Mouse (Mus musculus) embryonic facial prominence, embryonic 10.5 days (tissue): Measurements from ENCODE around the gene Fkbp9. TPM values are rescaled to one million over a fixed set of nuclear protein-coding genes. Genes with fewer than 3 reads are reported as not detected.

ENCODE experiments used
- DNase-seq: peaks from one replicate; pipeline ENCODE4 v3.0.0-alpha.2; 2017; ENCODE audit warnings: low spot score
- H3K27ac ChIP-seq: fragments of 300-500 bp; sonication (generic); replicated peaks from 2 replicates; pipeline ENCODE4 v1.5.1; 2016; ENCODE audit warnings: mild to moderate bottlenecking
- H3K27me3 ChIP-seq: fragments of 300-500 bp; sonication (generic); replicated peaks from 2 replicates; pipeline ENCODE4 v1.6.1; 2016; ENCODE audit warnings: low read depth, mild to moderate bottlenecking; ENCODE audit not compliant: poor library complexity, severe bottlenecking
- H3K36me3 ChIP-seq: fragments of 300-500 bp; sonication (generic); replicated peaks from 2 replicates; pipeline ENCODE4 v1.6.1; 2016; ENCODE audit warnings: mild to moderate bottlenecking, moderate library complexity
- H3K4me1 ChIP-seq: fragments of 300-500 bp; sonication (generic); 2 replicates; pipeline ENCODE4 v1.6.1; 2016
- H3K4me3 ChIP-seq: fragments of 300-500 bp; sonication (generic); 2 replicates; pipeline ENCODE4 v1.5.1; 2016; ENCODE audit warnings: mild to moderate bottlenecking, moderate library complexity
- H3K9me3 ChIP-seq: fragments of 300-500 bp; sonication (generic); 2 replicates; pipeline ENCODE4 v1.6.1; 2016; ENCODE audit warnings: mild to moderate bottlenecking
- WGBS: fragments of 180-500 bp; shearing (Covaris S2); methylation state at CpG from one replicate; pipeline ENCODE4 v1.1.7; 2016; 5-methylcytosine and 5-hydroxymethylcytosine counted together
- polyA plus RNA-seq: library from polyadenylated mRNA; unstranded; fragments of >200 nt; fragmentation: Nextera tagmentation; extraction: Ambion mirVana; gene quantifications from 2 replicates; pipeline ENCODE4 v1.2.1, GENCODE M21; 2016

The Fkbp9 gene
- 72.8 and 73.9 TPM in 2 replicates for polyA plus RNA-seq

GRCm38 (mm10) chr6:56831697-56832406, at the start of gene Fkbp9:
Gene Fkbp9, plus strand, starts transcription at chr6:56832059.
- Histone ChIP-seq H3K4me3 (peak within 1 kb of the TSS; percentile 75), H3K9me3 (no peaks in the 10 kb centered on the region), H3K36me3 (peaks cover 21% of the 10 kb centered on the region), H3K27me3 (no peaks in the 10 kb centered on the region), H3K4me1 (peaks cover 14% of the 10 kb centered on the region), H3K27ac (peak within 1 kb of the TSS; percentile 91)
- peak; percentile 90 for DNase-seq
- under 1% methylated on average over 58 of the region's 58 CpGs for WGBS

DNA sequence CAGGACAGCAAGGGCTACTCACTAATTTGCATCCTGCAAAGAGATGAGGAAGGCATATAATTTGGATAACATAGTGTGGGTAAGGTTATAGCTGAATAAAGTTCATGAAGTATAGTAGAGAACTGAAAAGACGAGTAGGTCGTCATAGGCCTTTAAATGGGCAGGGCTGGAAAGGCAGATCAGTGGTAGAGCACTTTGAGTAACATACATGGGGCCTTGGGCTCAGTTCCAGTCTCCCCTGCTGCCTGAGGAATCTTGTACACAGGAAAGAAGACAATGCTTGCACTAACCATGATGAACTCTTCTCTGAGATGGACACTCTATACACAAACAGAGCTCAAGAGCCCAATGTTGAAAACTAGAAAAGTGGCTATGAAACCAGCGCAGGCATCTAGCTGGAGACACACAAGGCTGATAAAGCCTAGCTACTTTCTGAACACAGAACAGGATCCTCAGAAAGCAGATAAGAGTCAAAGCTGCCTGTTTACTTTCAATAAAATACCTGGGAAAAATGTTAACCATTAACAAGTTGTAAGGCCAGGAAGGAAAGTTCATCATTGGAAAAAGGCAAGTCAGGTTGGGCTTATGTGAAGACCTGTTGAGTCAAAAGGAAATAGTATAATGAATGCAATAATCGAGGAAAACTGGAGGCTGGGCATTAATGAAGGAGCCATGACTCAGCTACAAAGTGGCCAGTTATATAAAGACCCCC, 48.1 kb upstream of the Fkbp9 start:
- no peak for DNase-seq
- Histone ChIP-seq H3K9me3 (no peaks in the 10 kb centered on the region), H3K36me3 (peaks cover 96% of the 10 kb centered on the region), H3K4me1 (no peaks in the 10 kb centered on the region), H3K27me3 (no peaks in the 10 kb centered on the region), H3K4me3 (no peak overlapping the region), H3K27ac (no peak overlapping the region)
- WGBS = 90% methylated on average over 4 of the region's 4 CpGs

GRCm38 (mm10) chr6:56785068-56785467, 46.8 kb upstream of the Fkbp9 start:
- no peaks in the 10 kb centered on the region for H3K9me3 ChIP-seq
- no peak for DNase-seq
- 88% methylated on average over 5 of the region's 5 CpGs for WGBS
- H3K4me3 ChIP-seq = no peak overlapping the region
- no peaks in the 10 kb centered on the region for H3K4me1 ChIP-seq
- H3K36me3 ChIP-seq = peaks cover 91% of the 10 kb centered on the region
- no peak overlapping the region for H3K27ac ChIP-seq
- H3K27me3 ChIP-seq = no peaks in the 10 kb centered on the region

DNA sequence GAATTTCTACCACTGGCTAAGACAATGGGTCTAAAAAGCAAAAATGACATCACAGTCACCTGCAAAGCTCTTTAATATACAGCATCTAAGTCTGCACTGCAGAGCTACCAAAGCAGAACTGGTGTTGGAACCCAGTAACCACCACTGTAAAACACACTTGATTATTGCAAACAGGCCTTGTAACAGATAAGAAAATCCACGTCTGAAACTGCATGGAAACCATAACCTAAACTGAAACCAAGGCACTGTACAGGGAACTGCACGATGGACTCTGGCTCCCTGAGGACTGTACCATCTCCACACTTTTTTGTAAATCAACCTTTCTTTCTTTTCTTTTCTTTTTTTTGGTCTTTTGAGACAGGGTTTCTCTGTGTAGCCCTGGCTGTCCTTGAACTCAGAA, 44.2 kb upstream of the Fkbp9 start:
- WGBS = 93% methylated on average over 2 of the region's 2 CpGs
- H3K27ac ChIP-seq = no peak overlapping the region
- H3K27me3 ChIP-seq = no peaks in the 10 kb centered on the region
- no peak for DNase-seq
- peaks cover 85% of the 10 kb centered on the region for H3K36me3 ChIP-seq
- no peaks in the 10 kb centered on the region for H3K4me1 ChIP-seq
- no peak overlapping the region for H3K4me3 ChIP-seq
- no peaks in the 10 kb centered on the region for H3K9me3 ChIP-seq

GRCm38 (mm10) chr6:56789336-56789735, 42.5 kb upstream of the Fkbp9 start:
- H3K36me3 ChIP-seq = peaks cover 84% of the 10 kb centered on the region
- 84% methylated on average over 3 of the region's 3 CpGs for WGBS

DNA sequence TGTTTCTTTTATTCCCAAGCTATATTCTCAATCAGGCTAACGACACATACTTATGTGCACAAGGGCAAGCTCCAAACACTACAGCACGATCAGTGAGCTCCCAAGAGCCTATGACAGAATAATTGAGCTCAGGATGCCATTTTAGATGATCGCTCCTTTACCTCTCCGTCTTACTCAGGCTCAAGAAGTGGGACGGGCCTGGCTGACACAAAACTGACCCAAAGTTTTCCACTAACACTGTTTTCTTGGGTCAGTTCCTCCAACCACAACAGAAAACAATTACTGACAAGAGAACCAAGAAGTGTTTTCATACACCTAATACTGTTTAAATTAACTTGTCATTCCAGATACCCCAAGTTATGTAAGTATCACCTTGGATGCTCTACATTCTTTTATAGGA, 37.0 kb upstream of the Fkbp9 start:
- H3K9me3 ChIP-seq = no peaks in the 10 kb centered on the region
- DNase-seq = no peak
- no peak overlapping the region for H3K27ac ChIP-seq
- H3K4me3 ChIP-seq = peak overlapping the region; percentile 86; the same call in 1 of the 2 replicates
- peaks cover 33% of the 10 kb centered on the region for H3K36me3 ChIP-seq
- WGBS = 92% methylated on average over 5 of the region's 5 CpGs
- H3K27me3 ChIP-seq = no peaks in the 10 kb centered on the region
- H3K4me1 ChIP-seq = peaks cover 22% of the 10 kb centered on the region

More at GRCm38 (mm10) chr6:56789336-56789735, 42.5 kb upstream of the Fkbp9 start:
- DNase-seq = no peak
- no peaks in the 10 kb centered on the region for H3K27me3 ChIP-seq
- no peak overlapping the region for H3K4me3 ChIP-seq
- H3K9me3 ChIP-seq = no peaks in the 10 kb centered on the region
- H3K27ac ChIP-seq = no peak overlapping the region
- H3K4me1 ChIP-seq = no peaks in the 10 kb centered on the region

- Histone ChIP-seq H3K4me3 (peak overlapping the region; percentile 86), H3K27me3 (no peaks in the 10 kb centered on the region), H3K9me3 (no peaks in the 10 kb centered on the region), H3K27ac (peak overlapping the region; percentile 99), H3K36me3 (peaks cover 27% of the 10 kb centered on the region), H3K4me1 (peaks cover 22% of the 10 kb centered on the region)
- WGBS = 14% methylated on average over 8 of the region's 8 CpGs
- DNase-seq = no peak
These were observed 35.6 kb upstream of the Fkbp9 start for GRCm38 (mm10) chr6:56796232-56796631.

GRCm38 (mm10) chr6:56796668-56797141, 35.2 kb upstream of the Fkbp9 start:
- Histone ChIP-seq H3K36me3 (peaks cover 23% of the 10 kb centered on the region), H3K27ac (peak overlapping the region; percentile 99), H3K9me3 (no peaks in the 10 kb centered on the region), H3K4me1 (peaks cover 22% of the 10 kb centered on the region), H3K27me3 (no peaks in the 10 kb centered on the region), H3K4me3 (peak overlapping the region; percentile 86)
- DNase-seq = peak; percentile 57
- WGBS = under 1% methylated on average over 16 of the region's 16 CpGs

GRCm38 (mm10) chr6:56797311-56798151, 34.3 kb upstream of the Fkbp9 start, which contains the start of gene Kbtbd2:
Gene Kbtbd2, minus strand, starts transcription at chr6:56797813.
- Histone ChIP-seq H3K36me3 (peaks cover 15% of the 10 kb centered on the region), H3K4me3 (peak within 1 kb of the TSS; percentile 86), H3K9me3 (no peaks in the 10 kb centered on the region), H3K4me1 (peaks cover 22% of the 10 kb centered on the region), H3K27me3 (no peaks in the 10 kb centered on the region), H3K27ac (peak within 1 kb of the TSS; percentile 99)
- under 1% methylated on average over 98 of the region's 98 CpGs for WGBS
- peak; percentile 95 for DNase-seq

DNA sequence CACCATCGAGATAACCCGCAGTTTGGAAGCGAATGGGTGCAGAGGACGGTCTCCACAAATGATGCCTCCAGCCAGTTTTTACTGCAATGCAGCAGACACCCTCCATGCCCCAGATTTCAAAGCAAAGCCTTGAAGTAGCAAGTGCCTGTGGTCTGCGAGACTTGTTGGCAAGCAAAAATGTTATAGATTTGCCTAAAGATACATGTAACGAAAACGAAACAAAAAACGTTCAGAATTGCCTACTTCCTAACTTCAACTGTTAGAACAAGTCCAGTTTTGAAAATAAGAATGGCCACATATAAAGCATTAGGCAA, 33.8 kb upstream of the Fkbp9 start:
- peak overlapping the region; percentile 86 for H3K4me3 ChIP-seq
- no peak for DNase-seq

GRCm38 (mm10) chr6:56805026-56805425, 26.8 kb upstream of the Fkbp9 start:
- WGBS = 82% methylated on average over 4 of the region's 4 CpGs
- Histone ChIP-seq H3K27me3 (no peaks in the 10 kb centered on the region), H3K4me3 (no peak overlapping the region), H3K36me3 (no peaks in the 10 kb centered on the region), H3K4me1 (no peaks in the 10 kb centered on the region), H3K9me3 (no peaks in the 10 kb centered on the region), H3K27ac (no peak overlapping the region)
- no peak for DNase-seq

More for the DNA sequence above, 33.8 kb upstream of the Fkbp9 start:
- Histone ChIP-seq H3K9me3 (no peaks in the 10 kb centered on the region), H3K27ac (peak overlapping the region; percentile 99), H3K27me3 (no peaks in the 10 kb centered on the region), H3K4me1 (peaks cover 22% of the 10 kb centered on the region), H3K36me3 (peaks cover 9% of the 10 kb centered on the region)
- 22% methylated on average over 8 of the region's 8 CpGs for WGBS

- WGBS = 74% methylated on average over 2 of the region's 2 CpGs
- no peak overlapping the region for H3K4me3 ChIP-seq
- H3K9me3 ChIP-seq = no peaks in the 10 kb centered on the region
- H3K36me3 ChIP-seq = no peaks in the 10 kb centered on the region
- DNase-seq = no peak
- no peaks in the 10 kb centered on the region for H3K4me1 ChIP-seq
- no peak overlapping the region for H3K27ac ChIP-seq
- H3K27me3 ChIP-seq = no peaks in the 10 kb centered on the region
These were observed 25.7 kb upstream of the Fkbp9 start for GRCm38 (mm10) chr6:56806195-56806594.
